Mouse (Mus musculus) erythroid progenitor cell, adult 5-6 weeks (primary cell): ENCODE data around the gene Unc13a. TPM values are rescaled to one million over a fixed set of nuclear protein-coding genes. Genes with fewer than 3 reads are reported as not detected.

Experiments used
- ATAC-seq: replicated peaks from 2 replicates; pipeline ENCODE4 v1.8.0; 2016; ENCODE audit warnings: moderate number of reproducible peaks, mild to moderate bottlenecking, moderate TSS enrichment, inconsistent platforms; ENCODE audit not compliant: poor library complexity, low FRiP score, severe bottlenecking
- total RNA-seq, 2 experiments: library from RNA; stranded (forward) in 1 of 2; stranded (reverse) in 1 of 2; fragments of 150-400 nt in 1 of 2; fragments of 186-747, 209-891 nt in 1 of 2; gene quantifications; 2 replicates each; pipeline versions ENCODE4 v1.2.3 to v1.2.4; 2015 to 2017; ENCODE audit warnings: low replicate concordance in 2 of 2

Gene Unc13a
- total RNA-seq, 2 experiments from 2014 or later: not detected

DNA sequence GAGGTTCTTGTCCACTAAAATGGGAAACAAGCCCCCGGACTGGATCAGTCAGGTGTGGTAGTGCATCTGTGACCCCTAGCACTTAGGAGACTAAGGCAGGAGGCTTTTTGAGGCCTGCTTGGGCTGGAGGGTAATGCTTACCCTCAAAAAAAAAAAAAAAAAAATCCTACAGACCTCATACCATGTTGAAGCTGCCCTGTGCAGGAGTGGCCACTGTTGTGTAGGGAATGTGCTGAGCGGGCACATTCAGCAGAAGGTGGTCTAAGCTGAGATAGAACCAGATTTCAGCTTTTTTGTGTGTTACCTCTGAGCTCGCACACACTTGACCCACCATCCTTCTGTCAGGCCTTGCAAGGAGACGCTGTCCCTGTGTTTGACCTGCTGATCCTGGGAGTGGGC is 77.2 kb downstream of the Unc13a start:
- ATAC-seq: no peak

DNA sequence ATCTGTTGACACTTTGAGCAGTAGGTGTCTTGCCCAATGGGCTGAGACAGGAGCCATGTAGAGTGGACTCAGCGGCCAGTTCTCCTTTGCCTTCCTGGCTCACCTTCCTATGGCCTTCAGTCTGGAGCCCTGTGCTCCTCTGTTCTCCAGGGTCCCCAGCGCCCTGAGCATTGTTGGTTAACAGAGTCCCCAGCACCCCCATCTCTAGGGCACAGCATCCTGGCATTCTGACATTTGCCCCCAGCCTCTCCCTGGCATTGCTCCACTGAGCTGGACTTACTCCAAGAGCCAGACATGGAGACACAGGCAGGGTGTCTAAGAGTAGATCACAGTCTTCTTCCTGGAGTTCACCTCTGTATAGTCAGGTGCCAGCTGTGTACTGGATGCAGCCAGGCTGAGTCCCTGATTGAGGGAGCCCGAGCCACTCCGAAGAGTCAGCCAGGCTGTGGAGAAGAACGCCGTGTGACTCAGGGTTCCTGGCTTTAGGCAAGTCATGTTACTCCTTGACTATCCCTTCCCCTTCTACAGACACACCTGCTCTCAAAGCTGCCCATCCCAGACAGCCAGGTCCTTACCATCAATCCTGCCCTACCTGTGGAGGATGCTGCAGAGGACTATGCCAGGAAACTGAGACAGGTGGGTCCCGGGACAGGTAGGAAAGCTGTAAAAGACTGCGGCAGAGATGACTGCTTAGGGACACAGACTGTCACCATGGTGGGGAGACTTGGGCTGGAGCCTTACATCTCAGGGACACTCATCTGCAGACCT is 77.8 kb downstream of the Unc13a start:
- ATAC-seq: no peak

DNA sequence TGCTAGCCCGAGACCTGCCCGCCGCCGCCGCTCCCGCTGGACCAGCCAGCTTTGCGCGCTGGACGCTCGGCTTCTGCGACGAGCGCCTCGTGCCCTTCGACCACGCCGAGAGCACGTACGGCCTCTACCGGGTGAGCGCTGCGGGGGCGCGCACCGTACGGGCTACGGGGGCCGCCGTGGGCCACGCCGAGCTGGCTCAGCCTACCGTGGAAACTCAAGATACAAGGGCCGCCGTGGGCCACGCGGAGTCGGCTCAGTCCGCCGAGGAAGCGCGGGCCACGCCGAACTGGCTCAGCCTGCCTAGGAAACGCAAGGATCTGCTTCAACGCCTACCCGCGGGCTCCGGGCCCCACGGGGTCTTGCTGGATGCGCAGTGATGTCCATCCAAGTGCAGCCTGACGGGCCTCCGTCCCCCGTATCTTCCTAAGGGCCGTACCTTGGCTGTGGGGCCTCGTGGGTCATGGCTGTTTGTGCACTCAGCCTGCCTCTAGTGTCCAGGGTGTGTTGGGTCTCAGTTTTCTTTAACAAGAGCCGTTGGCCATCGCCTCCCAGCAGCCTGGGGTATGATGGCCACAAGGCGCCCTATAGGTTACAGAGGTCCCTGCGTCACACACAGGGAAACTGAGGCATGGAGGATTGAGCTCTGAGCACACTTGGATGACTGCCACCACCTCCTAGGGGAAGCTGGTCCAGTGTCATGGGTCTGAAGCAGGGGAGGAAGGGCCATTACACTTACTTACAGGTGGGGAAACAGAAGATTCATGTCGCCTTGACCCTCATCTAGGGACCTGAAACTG is 79.0 kb downstream of the Unc13a start:
- no peak for ATAC-seq

DNA sequence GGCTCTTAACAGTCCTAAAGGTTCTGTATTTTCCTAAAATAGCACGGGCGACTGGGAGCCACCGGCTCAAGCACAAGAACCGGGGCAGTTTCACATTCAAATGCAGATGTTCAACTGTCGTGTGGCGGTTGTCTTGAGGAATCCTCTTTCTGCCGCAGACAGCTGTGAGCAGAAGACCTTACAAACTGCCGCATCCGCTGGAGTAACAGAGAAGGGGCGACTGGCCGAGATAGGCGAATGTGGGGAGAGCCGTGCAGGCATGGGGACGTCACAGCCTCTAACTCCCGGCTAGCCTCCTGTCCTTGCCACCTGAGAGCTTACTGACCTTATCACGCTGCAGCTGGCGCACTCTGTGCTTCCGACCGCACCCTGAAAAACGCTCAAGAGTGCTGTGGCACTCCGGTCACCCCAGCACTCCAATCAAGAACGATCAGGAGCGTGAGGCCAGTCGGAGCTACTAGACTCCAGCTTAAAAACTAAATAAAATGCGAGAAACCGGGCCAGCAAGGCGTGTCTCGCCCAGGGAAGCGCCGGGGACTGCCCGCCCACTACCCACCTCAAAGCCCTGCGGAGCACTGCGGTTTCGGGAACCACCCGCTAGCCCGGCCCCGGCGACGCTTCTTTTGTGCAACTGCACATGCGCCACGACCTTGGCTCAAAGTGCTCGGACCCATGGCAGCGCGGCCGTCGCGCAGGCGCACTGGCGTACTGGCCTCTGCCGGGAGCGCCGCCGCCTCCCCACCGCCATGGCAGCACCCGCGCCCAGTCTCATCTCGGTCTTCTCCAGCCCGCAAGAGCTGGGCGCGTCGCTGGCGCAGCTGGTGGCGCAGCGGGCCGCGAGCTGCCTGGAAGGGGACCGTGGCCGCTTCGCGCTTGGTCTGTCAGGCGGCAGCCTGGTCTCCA is 79.8 kb downstream of the Unc13a start, which contains the start of gene Pgls:
Gene Pgls (plus strand): TSS at position 706 of the 903 bp plus-strand sequence.
- peak; percentile 87 for ATAC-seq

DNA sequence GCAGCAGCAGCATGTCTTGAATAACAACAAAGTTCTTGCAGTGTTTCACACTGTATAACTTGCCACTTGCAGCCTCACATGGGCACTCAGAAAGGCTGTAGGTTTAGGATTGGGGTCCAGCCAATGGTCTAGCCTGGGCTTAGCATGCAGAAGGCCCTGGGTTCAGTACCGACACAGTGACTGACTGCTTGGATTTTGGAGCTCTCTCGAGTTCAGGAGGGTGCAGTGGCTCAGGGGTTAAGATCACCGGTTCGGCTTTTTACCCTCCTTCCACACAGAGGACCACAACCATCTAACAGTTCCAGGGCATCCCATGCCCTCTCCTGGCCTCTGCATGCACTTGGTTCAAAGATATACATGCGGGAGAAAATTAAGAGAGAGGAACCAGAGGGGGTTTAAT is 80.5 kb downstream of the Unc13a start:
- ATAC-seq: no peak

DNA sequence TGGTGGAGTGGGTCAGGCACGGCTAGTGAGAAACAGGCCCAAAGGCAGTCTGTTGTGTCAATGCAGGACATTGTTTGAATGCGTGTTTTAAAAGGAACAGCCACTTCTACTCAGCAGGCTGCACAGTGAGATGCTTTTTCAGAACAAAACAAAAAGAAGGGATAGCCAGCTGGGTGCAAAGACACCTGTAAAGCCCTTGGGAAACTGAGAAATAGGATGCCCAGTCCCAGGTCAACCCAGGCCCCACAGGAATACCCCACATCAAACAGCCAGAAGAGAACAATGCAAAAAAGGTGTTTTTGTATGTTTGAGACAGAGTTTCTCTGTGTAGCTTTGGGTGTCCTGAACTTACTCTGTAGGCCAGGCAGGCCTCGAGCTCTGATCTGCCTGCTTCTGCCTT is 82.8 kb downstream of the Unc13a start:
- ATAC-seq: no peak

DNA sequence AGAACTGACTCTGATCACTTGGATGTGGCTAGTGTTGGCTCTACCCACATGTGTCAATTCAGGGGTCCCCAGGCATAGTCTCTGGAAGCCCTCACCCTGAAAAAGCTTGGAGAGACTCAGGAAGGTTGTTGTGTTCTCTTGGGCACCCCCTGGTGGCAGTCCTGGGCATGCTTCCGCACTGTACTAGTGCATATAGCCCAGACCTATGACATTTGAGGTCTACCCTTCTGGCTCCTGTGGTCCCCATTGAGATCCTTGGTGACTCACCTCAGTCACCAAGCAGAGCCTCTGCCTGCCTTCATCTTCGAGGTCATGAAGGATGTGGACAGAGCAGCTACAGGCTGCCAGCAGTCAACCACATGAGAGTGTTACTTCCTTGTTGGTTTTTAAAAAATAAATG is 84.7 kb downstream of the Unc13a start:
- ATAC-seq: no peak

DNA sequence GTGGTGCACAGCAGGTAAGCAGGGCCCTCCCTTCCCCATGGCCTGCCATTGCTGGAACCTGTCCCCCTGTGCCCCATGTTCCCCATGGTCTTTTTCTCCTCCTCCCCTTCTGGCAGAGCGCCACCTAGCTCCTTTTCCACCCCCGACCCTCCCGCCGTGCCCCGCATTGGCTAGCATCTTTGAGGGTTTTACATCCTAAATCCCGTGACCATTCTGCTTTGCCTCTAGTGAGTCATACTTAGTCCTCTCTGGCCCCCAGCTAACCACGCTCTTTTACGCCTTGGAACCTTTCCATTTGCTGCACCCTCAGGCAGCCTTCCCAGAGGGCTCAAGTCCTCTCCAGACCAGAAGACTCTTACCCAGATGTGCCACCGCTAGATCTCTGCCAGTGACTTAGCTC is 91.4 kb downstream of the Unc13a start:
- ATAC-seq: no peak

DNA sequence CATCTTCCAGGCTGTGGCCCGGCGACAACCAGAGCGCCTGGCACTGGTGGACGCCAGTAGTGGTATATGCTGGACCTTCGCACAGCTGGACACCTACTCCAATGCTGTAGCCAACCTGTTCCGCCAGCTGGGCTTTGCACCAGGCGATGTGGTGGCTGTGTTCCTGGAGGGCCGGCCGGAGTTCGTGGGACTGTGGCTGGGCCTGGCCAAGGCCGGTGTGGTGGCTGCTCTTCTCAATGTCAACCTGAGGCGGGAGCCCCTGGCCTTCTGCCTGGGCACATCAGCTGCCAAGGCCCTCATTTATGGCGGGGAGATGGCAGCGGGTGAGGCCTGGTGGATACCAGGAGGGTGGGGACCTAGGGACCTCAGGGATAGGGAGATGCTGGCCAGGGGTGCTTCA is 92.1 kb downstream of the Unc13a start:
- ATAC-seq: no peak

DNA sequence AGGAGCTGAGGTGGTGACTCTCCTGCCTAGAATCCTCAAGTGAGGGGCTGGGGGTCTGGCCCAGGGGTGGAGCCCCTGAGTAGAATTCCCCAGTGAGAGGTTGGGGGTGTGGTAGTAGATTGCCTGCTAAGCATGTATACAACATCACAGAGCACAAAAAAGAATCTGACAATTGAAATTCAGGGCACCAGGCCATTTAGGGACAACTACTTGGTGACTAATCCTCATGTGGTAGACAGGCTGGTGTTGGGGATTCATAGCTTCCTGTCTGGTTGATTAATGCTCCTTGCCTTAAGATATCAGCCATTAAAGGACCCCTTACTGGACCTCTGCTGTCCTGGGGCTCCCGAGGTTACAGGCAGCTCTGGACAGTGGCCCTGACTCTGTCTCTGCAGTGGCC is 92.5 kb downstream of the Unc13a start:
- no peak for ATAC-seq

DNA sequence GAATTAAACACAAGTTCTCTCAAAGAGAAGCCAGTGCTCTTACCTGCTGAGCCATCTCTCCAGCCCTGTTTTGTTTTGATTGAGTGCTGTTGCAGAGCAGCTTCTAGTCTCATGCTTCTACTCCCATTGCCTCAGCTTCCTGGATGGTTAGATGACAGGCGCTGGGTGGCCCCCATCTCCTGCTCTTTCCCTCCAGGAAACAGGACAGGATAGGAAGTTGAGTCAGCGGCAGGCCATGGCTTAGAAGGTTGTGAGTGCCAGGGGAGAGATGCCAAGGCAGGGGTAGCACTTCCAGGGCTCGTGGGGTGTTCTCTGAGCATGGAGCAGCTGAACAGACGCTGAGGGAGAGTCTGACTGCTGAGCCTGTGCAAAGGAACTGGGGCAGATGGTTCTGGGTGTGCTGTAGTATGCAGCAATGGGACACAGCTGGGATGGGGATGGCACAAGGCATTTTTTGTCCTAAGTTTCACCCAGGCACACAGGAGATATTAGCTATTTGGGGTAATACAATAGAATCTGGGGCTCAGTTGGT is 93.6 kb downstream of the Unc13a start:
- ATAC-seq: no peak

DNA sequence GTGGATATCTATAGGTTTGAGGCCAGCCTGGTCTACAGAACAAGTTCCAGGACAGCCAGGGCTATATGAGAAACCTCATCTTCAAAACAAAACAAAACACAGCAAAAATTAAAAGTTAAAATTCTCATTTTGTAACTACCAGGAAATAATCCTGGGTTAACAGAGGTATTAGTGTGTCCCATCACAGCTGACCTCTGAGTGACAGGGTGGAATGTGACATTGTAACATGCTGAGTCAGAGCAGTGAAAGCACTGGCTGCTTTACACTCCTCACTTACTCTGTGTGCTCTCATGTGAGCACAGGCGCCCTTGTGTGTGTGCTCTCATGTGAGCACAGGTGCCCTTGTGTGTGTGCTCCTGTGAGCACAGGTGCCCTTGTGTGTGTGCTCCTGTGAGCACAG is 96.5 kb downstream of the Unc13a start:
- no peak for ATAC-seq

DNA sequence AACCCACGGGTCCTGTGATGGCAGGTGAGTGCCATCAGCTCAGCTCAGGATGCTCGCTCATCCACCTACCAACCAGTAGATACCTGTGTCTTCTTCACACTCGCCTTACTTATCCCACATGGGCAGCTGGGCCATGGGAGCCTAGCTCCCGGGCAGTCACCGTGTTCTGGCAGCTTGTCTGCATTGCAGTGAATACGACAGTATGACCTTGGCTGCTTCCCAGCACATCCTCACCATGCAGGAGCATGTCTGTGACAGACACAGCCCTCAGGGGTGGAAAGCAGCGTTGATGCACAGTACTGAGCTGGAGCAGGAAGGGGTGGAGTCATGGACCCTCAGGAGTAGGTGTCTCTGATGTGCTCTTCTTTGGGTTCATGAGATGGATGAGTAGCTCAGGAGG is 97.1 kb downstream of the Unc13a start:
- no peak for ATAC-seq

Other genes starting within 250 kb of the Unc13a start
- 1.3 and 1.4 TPM in 2 replicates for gene Abhd8, start 208.1 kb downstream of the Unc13a start, total RNA-seq (2015; ENCODE audit: low replicate concordance)
- 3.0 and 4.5 TPM in 2 replicates for gene Abhd8, start 208.1 kb downstream of the Unc13a start, total RNA-seq (2017; ENCODE audit: low replicate concordance)
- gene Mrpl34, start 206.8 kb downstream of the Unc13a start, total RNA-seq (2015; ENCODE audit: low replicate concordance): 23.1 and 38.2 TPM in 2 replicates
- 14.1 and 17.5 TPM in 2 replicates for gene Mrpl34, start 206.8 kb downstream of the Unc13a start, total RNA-seq (2017; ENCODE audit: low replicate concordance)
- gene Dda1, start 202.6 kb downstream of the Unc13a start, total RNA-seq (2015; ENCODE audit: low replicate concordance): 23.9 and 35.7 TPM in 2 replicates
- gene Dda1, start 202.6 kb downstream of the Unc13a start, total RNA-seq (2017; ENCODE audit: low replicate concordance): 17.8 and 18.1 TPM in 2 replicates
- gene Ano8, start 185.8 kb downstream of the Unc13a start, total RNA-seq (2015; ENCODE audit: low replicate concordance): not detected in 2 replicates
- 0.13 TPM in 1 of 2 replicates, not detected in the other for gene Ano8, start 185.8 kb downstream of the Unc13a start, total RNA-seq (2017; ENCODE audit: low replicate concordance)
- 2.1 and 4.0 TPM in 2 replicates for gene Gtpbp3, start 183.7 kb downstream of the Unc13a start, total RNA-seq (2015; ENCODE audit: low replicate concordance)
- gene Gtpbp3, start 183.7 kb downstream of the Unc13a start, total RNA-seq (2017; ENCODE audit: low replicate concordance): 0.83 and 4.0 TPM in 2 replicates
- gene Plvap, start 160.0 kb downstream of the Unc13a start, total RNA-seq (2015; ENCODE audit: low replicate concordance): not detected in 2 replicates
- gene Plvap, start 160.0 kb downstream of the Unc13a start, total RNA-seq (2017; ENCODE audit: low replicate concordance): not detected in 2 replicates
- gene Ccdc194, start 146.0 kb downstream of the Unc13a start, total RNA-seq (2015; ENCODE audit: low replicate concordance): not detected in 2 replicates
- gene Ccdc194, start 146.0 kb downstream of the Unc13a start, total RNA-seq (2017; ENCODE audit: low replicate concordance): not detected in 2 replicates
- 7.6 TPM in 1 of 2 replicates, not detected in the other for gene Bst2, start 134.3 kb downstream of the Unc13a start, total RNA-seq (2015; ENCODE audit: low replicate concordance)
- gene Bst2, start 134.3 kb downstream of the Unc13a start, total RNA-seq (2017; ENCODE audit: low replicate concordance): 15.1 and 28.2 TPM in 2 replicates
- gene Mvb12a, start 128.8 kb downstream of the Unc13a start, total RNA-seq (2015; ENCODE audit: low replicate concordance): 7.6 and 9.6 TPM in 2 replicates
- 2.1 and 4.5 TPM in 2 replicates for gene Mvb12a, start 128.8 kb downstream of the Unc13a start, total RNA-seq (2017; ENCODE audit: low replicate concordance)
- gene Tmem221, start 112.9 kb downstream of the Unc13a start, total RNA-seq (2015; ENCODE audit: low replicate concordance): not detected in 2 replicates
- gene Tmem221, start 112.9 kb downstream of the Unc13a start, total RNA-seq (2017; ENCODE audit: low replicate concordance): not detected in 2 replicates
- gene Nxnl1, start 105.2 kb downstream of the Unc13a start, total RNA-seq (2015; ENCODE audit: low replicate concordance): not detected in 2 replicates
- gene Nxnl1, start 105.2 kb downstream of the Unc13a start, total RNA-seq (2017; ENCODE audit: low replicate concordance): not detected in 2 replicates
- gene Slc27a1, start 102.9 kb downstream of the Unc13a start, total RNA-seq (2015; ENCODE audit: low replicate concordance): 1.1 and 1.7 TPM in 2 replicates
- gene Slc27a1, start 102.9 kb downstream of the Unc13a start, total RNA-seq (2017; ENCODE audit: low replicate concordance): not detected in 2 replicates
- gene Pgls, start 79.6 kb downstream of the Unc13a start, total RNA-seq (2015; ENCODE audit: low replicate concordance): 31.4 and 36.9 TPM in 2 replicates
- 14.8 and 31.8 TPM in 2 replicates for gene Pgls, start 79.6 kb downstream of the Unc13a start, total RNA-seq (2017; ENCODE audit: low replicate concordance)
- 54.1 and 135 TPM in 2 replicates for gene Fam129c, start 74.1 kb downstream of the Unc13a start, total RNA-seq (2015; ENCODE audit: low replicate concordance)
- 7.4 and 32.9 TPM in 2 replicates for gene Fam129c, start 74.1 kb downstream of the Unc13a start, total RNA-seq (2017; ENCODE audit: low replicate concordance)
- gene Colgalt1, start 60.8 kb downstream of the Unc13a start, total RNA-seq (2015; ENCODE audit: low replicate concordance): 5.9 and 19.5 TPM in 2 replicates
- gene Colgalt1, start 60.8 kb downstream of the Unc13a start, total RNA-seq (2017; ENCODE audit: low replicate concordance): 9.2 and 11.0 TPM in 2 replicates
- 2.1 and 5.4 TPM in 2 replicates for gene Jak3, start 4.5 kb upstream of the Unc13a start, total RNA-seq (2015; ENCODE audit: low replicate concordance)
- 0.68 and 0.90 TPM in 2 replicates for gene Jak3, start 4.5 kb upstream of the Unc13a start, total RNA-seq (2017; ENCODE audit: low replicate concordance)
- gene Insl3, start 17.5 kb upstream of the Unc13a start, total RNA-seq (2015; ENCODE audit: low replicate concordance): 3.6 TPM in 1 of 2 replicates, not detected in the other
- gene Insl3, start 17.5 kb upstream of the Unc13a start, total RNA-seq (2017; ENCODE audit: low replicate concordance): not detected in 2 replicates
- 12.2 and 12.3 TPM in 2 replicates for gene B3gnt3, start 30.0 kb upstream of the Unc13a start, total RNA-seq (2015; ENCODE audit: low replicate concordance)
- 10.9 and 14.4 TPM in 2 replicates for gene B3gnt3, start 30.0 kb upstream of the Unc13a start, total RNA-seq (2017; ENCODE audit: low replicate concordance)
- 152 and 165 TPM in 2 replicates for gene Fcho1, start 54.0 kb upstream of the Unc13a start, total RNA-seq (2015; ENCODE audit: low replicate concordance)
- 245 and 276 TPM in 2 replicates for gene Fcho1, start 54.0 kb upstream of the Unc13a start, total RNA-seq (2017; ENCODE audit: low replicate concordance)
- gene Zfp709, start 210.3 kb upstream of the Unc13a start, total RNA-seq (2015; ENCODE audit: low replicate concordance): 2.5 TPM in 1 of 2 replicates, not detected in the other
- 2.6 and 4.2 TPM in 2 replicates for gene Zfp709, start 210.3 kb upstream of the Unc13a start, total RNA-seq (2017; ENCODE audit: low replicate concordance)
- 1.7 and 11.9 TPM in 2 replicates for gene Zfp882, start 236.9 kb upstream of the Unc13a start, total RNA-seq (2015; ENCODE audit: low replicate concordance)
- gene Zfp882, start 236.9 kb upstream of the Unc13a start, total RNA-seq (2017; ENCODE audit: low replicate concordance): 4.7 and 5.0 TPM in 2 replicates
- 15.9 and 26.4 TPM in 2 replicates for gene Zfp617, start 236.9 kb upstream of the Unc13a start, total RNA-seq (2015; ENCODE audit: low replicate concordance)
- 4.6 and 21.3 TPM in 2 replicates for gene Zfp617, start 236.9 kb upstream of the Unc13a start, total RNA-seq (2017; ENCODE audit: low replicate concordance)